Mouse (Mus musculus) E14TG2a.4 (cell line): ENCODE results near the gene Krt73.

Experiments
- CTCF ChIP-seq: conservative IDR thresholded peaks from 2 replicates; pipeline ENCODE4 v1.5.1; 2014; ENCODE audit warnings: low read length
- NANOG ChIP-seq: IDR thresholded peaks from 2 replicates; pipeline ENCODE4 v1.6.1; 2014; ENCODE audit warnings: borderline replicate concordance, low read length, mixed read lengths
- POU5F1 ChIP-seq: IDR thresholded peaks from 2 replicates; pipeline ENCODE4 v1.6.1; 2014; ENCODE audit warnings: low read length, borderline replicate concordance

DNA sequence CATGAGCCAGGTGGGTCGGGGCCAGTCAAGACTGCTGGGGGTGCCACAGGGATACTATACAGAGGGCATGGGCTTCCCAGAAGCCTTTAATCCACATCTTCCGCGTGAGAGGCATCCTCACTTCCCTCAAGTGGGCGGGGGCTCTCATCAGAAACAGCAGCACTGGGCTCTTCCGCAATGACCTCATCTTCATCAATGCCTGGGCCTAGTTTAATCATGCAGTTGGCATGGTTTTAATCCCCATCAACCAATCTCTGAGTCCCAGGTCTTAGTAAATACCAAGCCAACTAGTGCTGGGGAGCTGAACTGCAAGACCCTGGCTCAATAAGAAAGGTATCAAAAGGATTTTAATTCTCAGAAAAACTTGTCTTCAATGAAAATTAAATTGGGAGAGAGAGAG is 27.3 kb upstream of the Krt73 start:
- no peak for TF ChIP-seq CTCF
- TF ChIP-seq NANOG, result no peak
- TF ChIP-seq POU5F1, result no peak
